Mouse (Mus musculus): ENCODE measurements around the gene Rimbp2. TPM values are rescaled to one million over a fixed set of nuclear protein-coding genes. Genes with fewer than 3 reads are reported as not detected.
"Not testable (repeated sequence)": the region's sequence is repeated elsewhere in the genome, so short reads cannot be mapped to it uniquely, and the experiment has no call there.

The Rimbp2 gene
- polyA plus RNA-seq (2017; shearing (Covaris generic)) = not detected

- no peak for ATAC-seq
Measured at GRCm38 (mm10) chr5:128953278-128954070, at the start of gene Rimbp2. Gene Rimbp2 (minus strand): TSS chr5:128953486.

GRCm38 (mm10) chr5:129002571-129003011, 49.3 kb upstream of the Rimbp2 start:
- no peak for ATAC-seq

- no peak for ATAC-seq
Measured at GRCm38 (mm10) chr5:129000706-129001468, 47.6 kb upstream of the Rimbp2 start.

GRCm38 (mm10) chr5:128987141-128987954, 34.1 kb upstream of the Rimbp2 start:
- no peak for ATAC-seq

GRCm38 (mm10) chr5:128985946-128986345, 32.7 kb upstream of the Rimbp2 start:
- no peak for ATAC-seq

- no peak for ATAC-seq
Measured at GRCm38 (mm10) chr5:128984536-128984935, 31.2 kb upstream of the Rimbp2 start.

- peak; percentile 72 for ATAC-seq
Measured at GRCm38 (mm10) chr5:128981607-128982006, 28.3 kb upstream of the Rimbp2 start.

- no peak for ATAC-seq
Measured at GRCm38 (mm10) chr5:128980857-128981256, 27.6 kb upstream of the Rimbp2 start.

GRCm38 (mm10) chr5:128978957-128979356, 25.7 kb upstream of the Rimbp2 start:
- ATAC-seq = no peak

- peak; percentile 23 for ATAC-seq
Measured at GRCm38 (mm10) chr5:128977466-128977865, 24.2 kb upstream of the Rimbp2 start.

- ATAC-seq = no peak
Measured at GRCm38 (mm10) chr5:128976266-128976665, 23.0 kb upstream of the Rimbp2 start.

GRCm38 (mm10) chr5:128971298-128971697, 18.0 kb upstream of the Rimbp2 start:
- peak; percentile 63 for ATAC-seq

GRCm38 (mm10) chr5:128970878-128971277, 17.6 kb upstream of the Rimbp2 start:
- no peak for ATAC-seq

GRCm38 (mm10) chr5:128964353-128964752, 11.1 kb upstream of the Rimbp2 start:
- no peak for ATAC-seq

- no peak for ATAC-seq
Measured at GRCm38 (mm10) chr5:128958916-128959315, 5.6 kb upstream of the Rimbp2 start.

GRCm38 (mm10) chr5:128954371-128954770, 1.1 kb upstream of the Rimbp2 start:
- not testable (repeated sequence) for ATAC-seq

- ATAC-seq = no peak
Measured at GRCm38 (mm10) chr5:128952291-128953195, 743 bp downstream of the Rimbp2 start.

GRCm38 (mm10) chr5:128951472-128951871, 1.8 kb downstream of the Rimbp2 start:
- ATAC-seq = no peak

- no peak for ATAC-seq
Measured at GRCm38 (mm10) chr5:128947093-128947492, 6.2 kb downstream of the Rimbp2 start.

GRCm38 (mm10) chr5:128940436-128940835, 12.8 kb downstream of the Rimbp2 start:
- ATAC-seq = no peak

- no peak for ATAC-seq
Measured at GRCm38 (mm10) chr5:128935359-128935899, 17.9 kb downstream of the Rimbp2 start.
